Comparison of ENCODE assay signal across 7 mouse cellular contexts in genomic region chr2:153375380-153375779, GRCm38 (mm10).
"Had no signal": no experiment of that assay in that cellular context is flagged by ENCODE, and none has a peak within 500 bp of the region (broad histone marks: within the 10 kb centered on the region; RNA-seq: fewer than 3 reads in every experiment).

No protein-coding gene starts in this region.

- DNase-seq: kidney, postnatal 14 days; liver, embryonic 13.5 days; liver, postnatal 0 days; lung, postnatal 14 days; spleen, adult 18-20 months; thymus, adult 18-20 months; thymus, postnatal 14 days had no signal
